Mouse (Mus musculus): ENCODE measurements around the gene Ngdn.
"Not testable (repeated sequence)": the region's sequence is repeated elsewhere in the genome, so short reads cannot be mapped to it uniquely, and the experiment has no call there.

Gene Ngdn

DNA sequence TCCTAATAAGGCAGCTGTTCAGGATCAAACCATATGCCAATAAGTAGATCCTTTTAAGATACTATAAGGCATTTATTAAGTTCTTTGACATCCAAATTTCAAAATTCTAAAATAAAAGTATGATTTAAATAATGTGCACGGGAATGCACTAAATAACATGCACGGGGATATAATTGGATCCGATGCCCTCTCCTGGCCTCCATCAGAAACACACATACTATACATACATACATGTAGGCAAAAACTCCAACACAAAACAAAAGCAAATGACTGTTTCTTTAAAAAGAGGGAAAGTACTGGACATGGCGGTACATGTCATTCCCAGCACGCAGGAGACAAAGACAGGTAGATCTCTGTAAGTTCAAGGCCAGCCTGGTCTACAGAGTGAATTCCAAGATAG, 15.4 kb upstream of the Ngdn start:
- DNase-seq (ENCODE audit: low spot score), result not testable (repeated sequence)

- no peak for DNase-seq (ENCODE audit: low spot score)
These were observed 14.4 kb upstream of the Ngdn start for GRCm38 (mm10) chr14:55000814-55001213.

- DNase-seq (ENCODE audit: low spot score), result no peak
These were observed 13.8 kb upstream of the Ngdn start for GRCm38 (mm10) chr14:55001446-55001845.

GRCm38 (mm10) chr14:55001938-55002686, 13.1 kb upstream of the Ngdn start:
- no peak for DNase-seq (ENCODE audit: low spot score)

DNA sequence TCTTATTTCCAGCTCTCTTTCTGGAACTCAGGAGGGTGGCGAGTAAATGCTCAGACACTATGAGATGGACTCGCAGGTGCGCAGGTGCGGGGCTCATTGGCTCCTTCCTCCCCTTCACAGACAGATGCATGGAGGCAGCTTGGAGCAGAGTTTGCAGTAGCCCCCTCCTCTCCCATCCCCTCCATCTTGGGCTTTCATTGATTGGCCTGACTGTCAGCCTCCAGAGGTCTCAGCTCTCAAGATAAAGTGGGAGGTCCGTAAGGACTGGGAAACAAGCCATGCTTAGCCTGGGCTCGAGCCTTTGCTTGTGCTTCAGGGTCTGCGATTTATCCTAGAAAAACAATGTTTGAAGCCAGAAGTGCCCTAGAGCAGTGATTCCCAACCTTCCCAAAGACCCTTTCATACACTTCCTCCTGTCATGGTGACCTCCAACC, 12.6 kb upstream of the Ngdn start:
- DNase-seq (ENCODE audit: low spot score), result no peak

- DNase-seq (ENCODE audit: low spot score), result no peak
These were observed 11.1 kb upstream of the Ngdn start for GRCm38 (mm10) chr14:55003878-55004855.

GRCm38 (mm10) chr14:55005506-55005905, 9.7 kb upstream of the Ngdn start:
- DNase-seq (ENCODE audit: low spot score), result no peak

GRCm38 (mm10) chr14:55005967-55006366, 9.3 kb upstream of the Ngdn start:
- DNase-seq (ENCODE audit: low spot score), result no peak

- no peak for DNase-seq (ENCODE audit: low spot score)
These were observed 8.7 kb upstream of the Ngdn start for GRCm38 (mm10) chr14:55006541-55006940.

DNA sequence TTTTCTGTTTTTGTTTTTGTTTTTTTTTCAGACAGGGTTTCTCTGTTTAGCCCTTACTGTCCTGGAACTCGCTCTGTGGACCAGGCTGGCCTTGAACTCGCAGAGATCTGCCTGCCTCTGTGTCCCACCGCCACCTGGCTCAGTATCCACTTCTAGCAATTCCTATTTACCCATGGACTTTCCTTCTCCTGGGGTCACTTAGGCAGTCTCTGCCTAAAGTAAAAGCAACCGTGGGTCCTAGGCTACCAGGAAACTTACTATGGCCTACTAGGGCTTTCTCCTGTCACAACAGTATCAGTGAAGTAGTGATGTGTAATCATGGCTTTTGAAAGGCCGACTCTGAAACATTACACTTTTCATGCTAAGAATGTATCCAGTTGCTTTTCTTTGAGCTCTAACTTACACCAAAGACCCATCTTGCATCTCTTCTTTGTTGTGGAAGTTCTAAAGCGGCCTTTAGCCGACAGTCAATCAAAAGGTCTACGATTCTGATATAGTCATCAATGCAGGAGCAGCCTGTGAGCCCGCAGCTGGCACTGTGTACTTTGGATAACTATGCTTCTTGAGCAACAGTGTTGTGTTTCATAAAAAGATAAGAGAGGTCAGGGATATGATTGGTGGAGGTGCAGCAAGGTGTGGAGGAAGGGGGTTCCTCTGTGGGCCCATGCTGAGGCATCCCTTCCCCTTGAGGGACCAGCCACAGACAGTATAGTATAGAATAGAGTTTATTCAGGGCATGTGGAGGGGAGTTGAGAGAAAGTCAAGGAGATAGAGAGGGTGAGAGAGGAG, 7.9 kb upstream of the Ngdn start:
- DNase-seq (ENCODE audit: low spot score), result no peak

DNA sequence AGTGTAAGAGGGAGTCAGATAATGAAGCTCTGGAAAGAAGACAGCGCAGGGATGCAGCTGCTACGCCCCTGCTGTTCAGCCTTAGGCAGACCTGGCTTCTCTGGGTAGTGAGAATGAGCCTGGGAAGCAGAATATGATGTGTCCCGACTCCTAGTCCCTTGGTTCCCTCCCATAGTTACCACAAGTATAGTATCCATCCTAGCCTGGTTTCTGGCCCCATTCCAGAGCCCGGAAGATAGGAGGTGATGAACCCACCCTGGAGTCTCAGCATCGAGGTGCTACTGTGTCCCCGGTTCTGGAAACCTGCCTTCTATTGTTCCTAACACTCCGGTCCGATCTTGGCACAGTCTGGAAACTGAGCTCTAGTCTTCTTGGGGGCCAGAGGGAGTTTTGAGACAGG, 6.8 kb upstream of the Ngdn start:
- DNase-seq (ENCODE audit: low spot score), result no peak

- DNase-seq (ENCODE audit: low spot score), result no peak
These were observed 4.1 kb upstream of the Ngdn start for GRCm38 (mm10) chr14:55011116-55011515.

DNA sequence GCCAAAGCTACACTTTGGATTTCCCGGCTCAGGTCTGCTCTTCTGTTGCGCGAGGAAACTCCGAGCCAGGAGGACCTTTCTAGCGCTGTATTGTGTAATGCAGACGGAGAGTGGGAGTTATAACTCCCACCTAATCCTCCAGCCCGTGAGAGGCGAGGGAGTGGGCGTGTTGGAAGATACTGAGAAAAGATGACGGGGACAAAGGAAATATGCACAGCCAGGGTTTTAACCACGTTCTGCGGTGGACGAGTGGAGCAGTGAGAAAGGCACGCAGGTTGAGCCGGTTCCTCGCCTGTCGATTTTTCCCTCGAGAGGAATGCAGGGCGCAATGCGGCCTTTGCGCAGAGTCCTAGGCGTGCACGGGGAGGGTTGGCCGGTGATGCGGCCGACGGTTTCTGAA, 663 bp upstream of the Ngdn start:
- DNase-seq (ENCODE audit: low spot score), result peak; percentile 55

GRCm38 (mm10) chr14:55015767-55016111, 485 bp downstream of the Ngdn start:
- DNase-seq (ENCODE audit: low spot score), result no peak

- no peak for DNase-seq (ENCODE audit: low spot score)
These were observed 1.6 kb downstream of the Ngdn start for GRCm38 (mm10) chr14:55016876-55017275.

DNA sequence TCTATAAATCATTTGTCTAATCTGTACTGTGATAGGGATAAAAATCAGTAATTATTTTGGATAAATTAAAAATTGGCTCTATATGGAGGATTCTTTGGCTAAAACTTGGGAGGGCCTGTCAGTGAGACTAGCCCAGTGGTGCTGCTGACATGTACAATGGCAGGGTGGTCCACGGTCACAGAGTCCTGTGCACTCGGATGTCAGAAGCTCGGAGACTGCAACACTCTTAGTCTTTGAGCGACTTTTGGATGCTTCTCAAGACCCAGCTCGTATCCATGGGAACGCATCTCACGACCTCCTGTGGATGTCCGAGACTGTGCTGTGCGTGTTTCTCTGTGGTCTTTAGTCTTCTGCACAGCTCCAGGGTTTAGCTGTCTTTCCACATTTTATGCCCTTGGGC, 5.1 kb downstream of the Ngdn start:
- DNase-seq (ENCODE audit: low spot score), result no peak

DNA sequence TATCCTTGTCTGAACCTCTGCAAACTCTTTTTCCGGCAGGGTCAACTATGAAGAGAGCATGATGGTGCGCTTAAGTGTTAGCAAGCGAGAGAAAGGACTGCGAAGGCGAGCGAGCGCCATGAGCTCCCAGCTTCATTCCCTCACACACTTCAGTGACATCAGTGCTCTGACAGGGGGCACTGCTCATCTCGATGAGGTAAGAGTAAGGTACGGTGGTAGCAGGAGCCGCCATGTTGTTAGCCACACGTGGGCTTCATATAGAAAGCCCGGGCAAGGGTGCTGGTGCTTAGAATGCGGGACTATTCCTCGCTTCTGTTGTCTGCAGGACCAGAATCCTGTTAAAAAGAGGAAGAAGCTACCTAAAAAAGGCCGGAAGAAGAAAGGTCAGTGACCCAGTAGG, 7.8 kb downstream of the Ngdn start:
- no peak for DNase-seq (ENCODE audit: low spot score)

DNA sequence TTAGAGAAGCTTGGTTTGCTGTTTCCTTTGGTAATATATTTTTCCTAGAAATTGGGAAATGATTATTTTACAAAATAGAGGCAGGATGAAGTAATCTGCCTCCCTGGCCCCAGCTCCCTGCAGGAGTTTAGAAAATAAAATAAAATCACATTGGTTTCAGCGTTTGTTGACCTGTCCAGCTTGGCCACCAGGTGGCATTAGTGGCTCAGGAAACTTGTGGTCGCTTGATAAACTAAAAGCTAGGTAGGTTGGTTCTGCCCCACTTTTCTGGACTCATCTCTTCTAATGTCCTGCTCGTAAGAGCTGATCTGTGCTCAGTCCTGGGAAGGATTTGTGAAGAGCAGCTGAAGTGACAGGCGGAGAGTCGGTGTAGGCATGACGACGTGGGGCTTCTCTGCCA, 9.0 kb downstream of the Ngdn start:
- peak; percentile 55 for DNase-seq (ENCODE audit: low spot score)

DNA sequence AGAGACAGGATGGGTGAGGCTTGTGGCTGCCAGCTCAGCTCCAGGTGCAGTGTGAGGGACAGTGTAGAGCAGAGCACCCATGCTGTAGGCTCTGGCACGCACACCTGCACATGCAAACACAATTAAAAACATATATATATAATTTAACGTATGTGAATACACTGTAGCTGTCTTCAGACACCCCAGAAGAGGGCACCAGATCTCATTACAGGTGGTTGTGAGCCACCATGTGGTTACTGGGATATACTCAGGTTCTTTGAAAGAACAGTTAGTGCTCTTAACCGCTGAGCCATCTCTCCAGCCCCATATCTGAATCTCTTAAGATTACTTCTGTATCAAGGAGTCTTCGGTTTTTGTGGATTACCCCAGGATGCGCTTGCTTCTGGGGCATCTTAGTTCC, 10.3 kb downstream of the Ngdn start:
- no peak for DNase-seq (ENCODE audit: low spot score)

GRCm38 (mm10) chr14:55027251-55027650, 12.0 kb downstream of the Ngdn start:
- no peak for DNase-seq (ENCODE audit: low spot score)

- no peak for DNase-seq (ENCODE audit: low spot score)
These were observed 12.4 kb downstream of the Ngdn start for GRCm38 (mm10) chr14:55027653-55028052.

DNA sequence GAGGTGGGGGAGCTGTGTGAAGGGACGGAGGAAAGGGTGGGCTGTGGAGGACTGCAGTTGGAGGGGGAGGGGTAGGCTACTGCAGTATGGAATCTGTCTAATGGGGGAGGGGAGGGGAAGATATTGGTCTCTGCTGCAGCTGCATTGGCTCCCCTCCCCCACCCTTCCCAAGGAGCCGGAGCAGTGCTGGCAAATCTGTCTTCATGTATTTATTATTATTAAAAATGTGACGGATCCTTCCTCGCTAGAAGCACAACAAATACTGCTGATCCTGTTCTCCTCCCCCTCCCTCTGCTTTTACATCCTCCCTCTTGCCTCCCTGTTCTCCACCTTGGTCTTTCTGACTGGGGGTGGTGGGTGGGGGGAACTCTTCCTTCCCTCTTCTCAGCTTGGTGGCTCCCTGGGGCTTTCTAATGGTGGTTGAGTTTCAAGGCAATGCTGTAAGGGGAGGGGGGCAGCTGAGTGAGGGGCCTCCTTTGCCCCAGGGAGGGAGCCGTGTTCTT, 13.1 kb downstream of the Ngdn start:
- no peak for DNase-seq (ENCODE audit: low spot score)

Measured in layer of hippocampus, adult 9-10 months (tissue).